Mouse (Mus musculus): ENCODE data around the gene Dnah17. TPM values are rescaled to one million over a fixed set of nuclear protein-coding genes. Genes with fewer than 3 reads are reported as not detected.
A peak's percentile ranks its signal among the peaks of the same experiment; 100 is the strongest.

Dnah17 gene
- polyA plus RNA-seq, 1 experiment from 2014 or later: 0.04 TPM

GRCm38 (mm10) chr11:118008144-118008805 lies 122.2 kb downstream of the Dnah17 start:
- Histone ChIP-seq H3K9me3 (ENCODE audit: control insufficient read depth, low read length) (no peaks in the 10 kb centered on the region), H3K27me3 (ENCODE audit: control insufficient read depth, insufficient read depth, low read length) (no peaks in the 10 kb centered on the region), H3K4me3 (ENCODE audit: low read depth, low read length) (no peak overlapping the region), H3K27ac (replicated peaks) (peak overlapping the region; percentile 41; the same call in 1 of the 2 replicates), H3K4me1 (replicated peaks; ENCODE audit: control insufficient read depth, insufficient read depth) (peaks cover 7% of the 10 kb centered on the region), H3K36me3 (ENCODE audit: control insufficient read depth, insufficient read depth, low read length) (peaks cover 17% of the 10 kb centered on the region), H3K9ac (ENCODE audit: low read length) (no peak overlapping the region; the same call in 1 of the 2 replicates), H3K4me2 (replicated peaks; ENCODE audit: low read depth) (no peak overlapping the region)
- DNase-seq (ENCODE audit: low spot score) (no peak), ATAC-seq (ENCODE audit: low FRiP score, low TSS enrichment) (no peak)
- TF ChIP-seq EP300 (optimal IDR thresholded peaks at IDR 0.05) (no peak), CTCF (IDR thresholded peaks at IDR 0.05; ENCODE audit: low read depth) (no peak)
- WGBS: 58% methylated on average over 5 of the region's 5 CpGs

- Histone ChIP-seq H3K4me3 (ENCODE audit: low read depth, low read length) (no peak overlapping the region), H3K4me1 (replicated peaks; ENCODE audit: control insufficient read depth, insufficient read depth) (peaks cover 7% of the 10 kb centered on the region), H3K9me3 (ENCODE audit: control insufficient read depth, low read length) (no peaks in the 10 kb centered on the region), H3K36me3 (ENCODE audit: control insufficient read depth, insufficient read depth, low read length) (peaks cover 21% of the 10 kb centered on the region), H3K27me3 (ENCODE audit: control insufficient read depth, insufficient read depth, low read length) (no peaks in the 10 kb centered on the region), H3K4me2 (replicated peaks; ENCODE audit: low read depth) (no peak overlapping the region), H3K9ac (ENCODE audit: low read length) (no peak overlapping the region), H3K27ac (replicated peaks) (peak overlapping the region; percentile 41; the same call in 1 of the 2 replicates)
- peak; percentile 68 for ATAC-seq (ENCODE audit: low FRiP score, low TSS enrichment)
- WGBS: 40% methylated on average over 8 of the region's 8 CpGs
- no peak for TF ChIP-seq CTCF (IDR thresholded peaks at IDR 0.05; ENCODE audit: low read depth)
- peak; percentile 78 for DNase-seq (ENCODE audit: low spot score)
Measured at GRCm38 (mm10) chr11:118007460-118008143, 122.8 kb downstream of the Dnah17 start.

GRCm38 (mm10) chr11:118004217-118004616 lies 126.2 kb downstream of the Dnah17 start:
- H3K4me1 ChIP-seq (replicated peaks; ENCODE audit: control insufficient read depth, insufficient read depth): peaks cover 3% of the 10 kb centered on the region
- peaks cover 32% of the 10 kb centered on the region for H3K36me3 ChIP-seq (ENCODE audit: control insufficient read depth, insufficient read depth, low read length)
- ATAC-seq (ENCODE audit: low FRiP score, low TSS enrichment) (no peak), DNase-seq (ENCODE audit: low spot score) (no peak)
- no peak overlapping the region for H3K4me2 ChIP-seq (replicated peaks; ENCODE audit: low read depth)
- H3K27me3 ChIP-seq (ENCODE audit: control insufficient read depth, insufficient read depth, low read length): no peaks in the 10 kb centered on the region
- H3K9me3 ChIP-seq (ENCODE audit: control insufficient read depth, low read length): no peaks in the 10 kb centered on the region
- TF ChIP-seq EP300 (optimal IDR thresholded peaks at IDR 0.05) (no peak), CTCF (IDR thresholded peaks at IDR 0.05; ENCODE audit: low read depth) (no peak)
- H3K27ac ChIP-seq (replicated peaks): no peak overlapping the region
- no peak overlapping the region for H3K9ac ChIP-seq (ENCODE audit: low read length)
- no peak overlapping the region for H3K4me3 ChIP-seq (ENCODE audit: low read depth, low read length)
- WGBS: 80% methylated on average over 5 of the region's 5 CpGs

- TF ChIP-seq CTCF (IDR thresholded peaks at IDR 0.05; ENCODE audit: low read depth) (no peak), EP300 (optimal IDR thresholded peaks at IDR 0.05) (no peak)
- Histone ChIP-seq H3K4me3 (ENCODE audit: low read depth, low read length) (no peak overlapping the region), H3K27me3 (ENCODE audit: control insufficient read depth, insufficient read depth, low read length) (no peaks in the 10 kb centered on the region), H3K27ac (replicated peaks) (no peak overlapping the region), H3K4me2 (replicated peaks; ENCODE audit: low read depth) (no peak overlapping the region), H3K36me3 (ENCODE audit: control insufficient read depth, insufficient read depth, low read length) (peaks cover 32% of the 10 kb centered on the region), H3K4me1 (replicated peaks; ENCODE audit: control insufficient read depth, insufficient read depth) (peaks cover 6% of the 10 kb centered on the region), H3K9me3 (ENCODE audit: control insufficient read depth, low read length) (no peaks in the 10 kb centered on the region), H3K9ac (ENCODE audit: low read length) (no peak overlapping the region)
- 66% methylated on average over 5 of the region's 5 CpGs for WGBS
- ATAC-seq (ENCODE audit: low FRiP score, low TSS enrichment): no peak
- DNase-seq (ENCODE audit: low spot score): no peak
Measured at GRCm38 (mm10) chr11:118003718-118004117, 126.7 kb downstream of the Dnah17 start.

GRCm38 (mm10) chr11:118003176-118003575 lies 127.3 kb downstream of the Dnah17 start:
- H3K9ac ChIP-seq (ENCODE audit: low read length): no peak overlapping the region
- ATAC-seq (ENCODE audit: low FRiP score, low TSS enrichment) (no peak), DNase-seq (ENCODE audit: low spot score) (no peak)
- no peaks in the 10 kb centered on the region for H3K9me3 ChIP-seq (ENCODE audit: control insufficient read depth, low read length)
- H3K27me3 ChIP-seq (ENCODE audit: control insufficient read depth, insufficient read depth, low read length): no peaks in the 10 kb centered on the region
- no peak overlapping the region for H3K4me3 ChIP-seq (ENCODE audit: low read depth, low read length)
- H3K36me3 ChIP-seq (ENCODE audit: control insufficient read depth, insufficient read depth, low read length): peaks cover 32% of the 10 kb centered on the region
- H3K27ac ChIP-seq (replicated peaks): no peak overlapping the region
- no peak overlapping the region for H3K4me2 ChIP-seq (replicated peaks; ENCODE audit: low read depth)
- H3K4me1 ChIP-seq (replicated peaks; ENCODE audit: control insufficient read depth, insufficient read depth): peaks cover 6% of the 10 kb centered on the region
- 86% methylated on average over 14 of the region's 14 CpGs for WGBS
- TF ChIP-seq EP300 (optimal IDR thresholded peaks at IDR 0.05) (no peak), CTCF (IDR thresholded peaks at IDR 0.05; ENCODE audit: low read depth) (no peak)

Data from stomach, postnatal 0 days (tissue).